Mouse (Mus musculus): ENCODE data around the gene Hnrnpa3.

DNA sequence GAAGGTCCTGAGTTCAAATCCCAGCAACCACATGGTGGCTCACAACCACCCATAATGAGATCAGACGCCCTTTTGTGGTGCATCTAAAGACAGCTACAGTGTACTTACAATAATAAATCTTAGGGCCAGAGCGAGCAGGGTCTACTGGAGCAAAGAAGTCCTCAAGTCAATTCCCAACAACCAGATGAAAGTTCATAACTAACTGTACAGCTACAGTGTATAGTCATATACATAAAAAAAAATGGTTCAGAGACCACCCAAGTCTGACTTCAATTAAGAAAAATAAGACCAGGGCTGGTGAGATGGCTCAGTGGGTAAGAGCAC is 12.2 kb downstream of the Hnrnpa3 start:
- no peak for TF ChIP-seq CTCF (IDR thresholded peaks at IDR 0.05; ENCODE audit: low read depth)
- TF ChIP-seq EP300 (IDR thresholded peaks at IDR 0.05; ENCODE audit: low read depth), result no peak

All from heart, postnatal 0 days (tissue).